Mouse (Mus musculus): ENCODE results near the gene Akap7.

GRCm38 (mm10) chr10:25327511-25327910, 19.8 kb upstream of the Akap7 start:
- TF ChIP-seq CTCF (IDR thresholded peaks at IDR 0.05; ENCODE audit: low read depth) (no peak), EP300 (optimal IDR thresholded peaks at IDR 0.05) (no peak)

Measured in stomach, postnatal 0 days (tissue).